Mouse (Mus musculus) CH12.LX (cell line): Measurements from ENCODE around the gene Gm30083. TPM values are rescaled to one million over a fixed set of nuclear protein-coding genes. Genes with fewer than 3 reads are reported as not detected.
A peak's percentile ranks its signal among the peaks of the same experiment; 100 is the strongest.

Experiments
- DNase-seq: peaks from one replicate; pipeline ENCODE4 v3.0.0-alpha.2; 2013; ENCODE audit errors: extremely low read depth
- H3K27ac ChIP-seq: 2 replicates; pipeline ENCODE4 v1.5.1; 2012; ENCODE audit warnings: low read depth, mild to moderate bottlenecking, control low read depth, moderate library complexity; ENCODE audit not compliant: insufficient read depth
- H3K27me3 ChIP-seq: replicated peaks from 2 replicates; pipeline ENCODE3; 2012; ENCODE audit warnings: inconsistent platforms
- H3K36me3 ChIP-seq, 2 experiments: replicated peaks in 1 of 2; 2 replicates each; pipeline versions ENCODE3 to v1.6.1; 2012; ENCODE audit warnings: inconsistent platforms in 1 of 2, low read length in 1 of 2, mild to moderate bottlenecking in 1 of 2, mixed read lengths in 1 of 2, moderate library complexity in 1 of 2; ENCODE audit not compliant: control insufficient read depth in 1 of 2, insufficient read depth in 1 of 2
- H3K4me1 ChIP-seq, 2 experiments: 2 replicates each; pipeline ENCODE4 v1.6.1; 2012; ENCODE audit warnings: inconsistent platforms in 1 of 2, moderate library complexity in 1 of 2; ENCODE audit not compliant: insufficient read depth in 2 of 2, control insufficient read depth in 1 of 2
- H3K4me2 ChIP-seq: 2 replicates; pipeline ENCODE4 v1.6.1; 2012; ENCODE audit warnings: low read depth, mild to moderate bottlenecking, control low read depth; ENCODE audit not compliant: poor library complexity, insufficient read depth, severe bottlenecking
- H3K4me3 ChIP-seq, 3 experiments: fragments of 150-350 bp in 1 of 3; sonication (generic) in 1 of 3; replicated peaks in 1 of 3; 2 replicates each; pipeline versions ENCODE3 to v1.5.1; 2011 to 2012; ENCODE audit warnings: low read depth in 2 of 3, low read length in 2 of 3, mild to moderate bottlenecking in 2 of 3, moderate library complexity in 2 of 3, control low read depth in 1 of 3, improper control_type of control experiment in 1 of 3, inconsistent platforms in 1 of 3, mixed read lengths in 1 of 3; ENCODE audit not compliant: poor library complexity in 1 of 3
- H3K79me2 ChIP-seq: replicated peaks from 2 replicates; pipeline ENCODE4 v1.6.1; 2012; ENCODE audit warnings: mild to moderate bottlenecking, moderate library complexity; ENCODE audit not compliant: control insufficient read depth, poor library complexity, insufficient read depth, severe bottlenecking; ENCODE audit errors: extremely low read depth
- H3K9ac ChIP-seq: 2 replicates; pipeline ENCODE4 v1.6.1; 2012; ENCODE audit warnings: low read depth, mild to moderate bottlenecking, control low read depth, moderate library complexity; ENCODE audit not compliant: insufficient read depth
- H3K9me3 ChIP-seq: replicated peaks from 2 replicates; pipeline ENCODE3; 2012; ENCODE audit warnings: low read length, inconsistent platforms, mixed read lengths
- CHD1 ChIP-seq: IDR thresholded peaks from 2 replicates; pipeline ENCODE4 v1.6.1; 2012; ENCODE audit warnings: low read depth, low read length, improper control_type of control experiment, inconsistent platforms
- CHD2 ChIP-seq: IDR thresholded peaks from 2 replicates; pipeline ENCODE4 v1.6.1; 2011; ENCODE audit warnings: low read length, improper control_type of control experiment
- CTCF ChIP-seq, 2 experiments: IDR thresholded peaks in 1 of 2; conservative IDR thresholded peaks in 1 of 2; 2 replicates each; pipeline ENCODE4 v1.5.1; 2011 to 2012; ENCODE audit warnings: low read depth in 2 of 2, low read length in 2 of 2, improper control_type of control experiment in 1 of 2, inconsistent platforms in 1 of 2, mild to moderate bottlenecking in 1 of 2, moderate library complexity in 1 of 2
- GABPA ChIP-seq: IDR thresholded peaks from 2 replicates; pipeline ENCODE4 v1.6.1; 2012; ENCODE audit warnings: low read depth, low read length, improper control_type of control experiment, inconsistent platforms; ENCODE audit not compliant: insufficient replicate concordance
- HCFC1 ChIP-seq: IDR thresholded peaks from 2 replicates; pipeline ENCODE4 v1.6.1; 2012; ENCODE audit warnings: low read depth, mild to moderate bottlenecking, inconsistent platforms, low read length, improper control_type of control experiment
- JUN ChIP-seq: IDR thresholded peaks from 2 replicates; pipeline ENCODE4 v1.6.1; 2011; ENCODE audit warnings: low read depth, mild to moderate bottlenecking, low read length, improper control_type of control experiment, moderate library complexity; ENCODE audit not compliant: insufficient read depth
- JUND ChIP-seq: conservative IDR thresholded peaks from 2 replicates; pipeline ENCODE4 v1.6.1; 2011; ENCODE audit warnings: low read depth, low read length, improper control_type of control experiment
- MAX ChIP-seq: IDR thresholded peaks from 2 replicates; pipeline ENCODE4 v1.6.1; 2011; ENCODE audit warnings: low read length, improper control_type of control experiment
- NRF1 ChIP-seq: IDR thresholded peaks from 2 replicates; pipeline ENCODE4 v1.6.1; 2014; ENCODE audit warnings: low read depth, mild to moderate bottlenecking, inconsistent platforms, low read length, improper control_type of control experiment, moderate library complexity
- POLR2AphosphoS2 ChIP-seq: IDR thresholded peaks from 2 replicates; pipeline ENCODE4 v1.6.1; 2011; ENCODE audit warnings: low read depth, low read length, improper control_type of control experiment
- RAD21 ChIP-seq: IDR thresholded peaks from 2 replicates; pipeline ENCODE4 v1.6.1; 2011; ENCODE audit warnings: low read depth, mild to moderate bottlenecking, low read length, improper control_type of control experiment, moderate library complexity
- SMC3 ChIP-seq: IDR thresholded peaks from 2 replicates; pipeline ENCODE4 v1.6.1; 2011; ENCODE audit warnings: low read depth, low read length, improper control_type of control experiment
- TBP ChIP-seq: conservative IDR thresholded peaks from 2 replicates; pipeline ENCODE4 v1.6.1; 2011; ENCODE audit warnings: low read depth, low read length, improper control_type of control experiment
- USF2 ChIP-seq: conservative IDR thresholded peaks from 2 replicates; pipeline ENCODE4 v1.6.1; 2011; ENCODE audit warnings: low read depth, low read length, improper control_type of control experiment
- ZC3H11A ChIP-seq: IDR thresholded peaks from 2 replicates; pipeline ENCODE4 v1.6.1; 2012; ENCODE audit warnings: low read depth, mild to moderate bottlenecking, inconsistent platforms, low read length, improper control_type of control experiment
- ZKSCAN1 ChIP-seq: IDR thresholded peaks from 2 replicates; pipeline ENCODE4 v1.6.1; 2012; ENCODE audit warnings: low read depth, inconsistent platforms, low read length, improper control_type of control experiment, borderline replicate concordance
- dilution Hi-C: fragments of 300-500 bp; cut with MboI; formaldehyde crosslinking; loops from 2 replicates; pipeline ENCODE4 v1.14.3; 2020; ENCODE audit warnings: low sequenced_read_pairs; ENCODE audit not compliant: extremely low pct_unique_long_range_greater_than_20kb, extremely low pct_ligation_motif_present
- in situ Hi-C: fragments of 300-500 bp; cut with MboI; formaldehyde crosslinking; loops from 3 replicates; pipeline ENCODE4 v1.14.3; 2019; ENCODE audit warnings: low sequenced_read_pairs, low pct_ligation_motif_present, low pct_unique_long_range_greater_than_20kb, mixed read lengths
- polyA plus RNA-seq: library from polyadenylated mRNA; unstranded; fragments of >175 nt; gene quantifications from 2 replicates; pipeline ENCODE4 v1.2.1, GENCODE M21; 2012; ENCODE audit warnings: low read depth; ENCODE audit not compliant: insufficient read length
- total RNA-seq, 2 experiments: library from RNA; depleted of rRNA; stranded (reverse); fragments of 300-350 nt in 1 of 2; fragments of >200 nt in 1 of 2; gene quantifications; 2 replicates each; pipeline ENCODE4 v1.2.3; 2012 to 2014

The Gm30083 gene
- total and polyA plus RNA-seq, 3 experiments = not detected

DNA sequence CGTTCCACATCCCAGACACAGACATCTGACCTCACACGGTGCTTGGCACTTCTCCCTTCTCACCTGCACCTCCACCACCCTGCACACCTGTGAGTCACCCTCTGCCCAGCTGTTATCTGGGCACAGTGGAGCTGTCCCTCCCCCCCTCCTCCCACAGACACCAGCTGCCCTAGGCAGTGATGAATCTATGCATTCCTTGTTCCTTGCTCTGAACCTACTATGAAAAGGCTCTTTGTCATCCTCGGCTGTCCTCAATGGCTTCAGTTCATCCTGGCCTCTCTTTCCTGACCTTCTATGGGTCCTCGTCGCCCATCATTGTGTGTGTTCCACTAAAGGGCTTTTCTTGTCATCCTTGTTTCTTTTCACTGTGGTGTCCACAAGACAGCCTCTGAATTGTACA, 40.2 kb downstream of the Gm30083 start:
- dilution Hi-C loops = no loop called here
- H3K4me2 ChIP-seq = no peak overlapping the region
- TF ChIP-seq JUND (no peak), ZC3H11A (no peak), USF2 (no peak), HCFC1 (no peak), CHD2 (no peak), POLR2AphosphoS2 (no peak), MAX (no peak), GABPA (no peak), JUN (no peak)
- H3K79me2 ChIP-seq = no peaks in the 10 kb centered on the region
- in situ Hi-C loops = no loop called here
- DNase-seq = no peak
- no peak overlapping the region for H3K27ac ChIP-seq
- H3K36me3 ChIP-seq = no peaks in the 10 kb centered on the region
- H3K4me1 ChIP-seq = peaks cover 0 to 6% of the 10 kb centered on the region in 2 experiments; a peak in 1 of 4 replicates
- H3K27me3 ChIP-seq = peaks cover 5% of the 10 kb centered on the region
- no peaks in the 10 kb centered on the region for H3K9me3 ChIP-seq
- no peak overlapping the region for H3K4me3 ChIP-seq
- H3K9ac ChIP-seq = no peak overlapping the region

DNA sequence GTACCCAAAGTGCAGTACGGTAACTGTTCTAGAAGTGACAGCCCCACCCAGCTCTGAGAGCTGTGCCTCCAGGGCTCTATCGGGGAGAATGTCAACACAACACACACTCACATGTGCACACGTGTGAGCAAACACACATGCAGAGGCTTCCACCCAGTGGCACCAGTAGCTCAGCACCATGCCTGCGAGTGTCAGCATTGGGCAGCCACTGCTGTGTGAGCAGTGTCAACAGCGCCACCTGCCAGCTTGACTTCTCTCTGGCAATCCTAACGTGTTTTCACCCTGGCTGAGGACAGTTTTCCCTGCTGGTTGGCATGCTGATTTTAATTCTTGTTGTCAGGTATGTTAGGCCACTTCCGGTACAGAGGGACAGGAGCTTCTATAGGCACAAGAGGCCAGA, 42.3 kb downstream of the Gm30083 start:
- in situ Hi-C loops = no loop called here

DNA sequence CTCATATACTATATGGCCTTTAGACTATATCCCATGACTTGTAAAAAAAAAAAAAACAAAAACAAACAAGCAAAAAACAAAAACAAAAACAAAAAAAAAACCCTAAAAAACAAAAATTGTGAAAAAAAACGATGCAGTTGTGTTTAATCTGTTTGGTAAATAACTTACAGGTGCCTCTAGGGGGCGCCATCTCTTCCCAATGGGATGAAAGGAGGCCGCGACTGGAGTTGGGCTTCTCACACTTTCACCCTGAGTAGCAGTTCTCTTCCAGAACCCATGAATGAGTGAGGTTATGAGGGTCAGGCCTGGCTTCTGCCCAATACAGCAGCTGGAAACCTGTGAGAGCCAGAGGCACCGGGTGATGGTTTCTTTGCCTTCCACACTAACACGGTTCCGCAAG, 49.3 kb downstream of the Gm30083 start:
- no peak for TF ChIP-seq TBP
- no peak for TF ChIP-seq HCFC1
- TF ChIP-seq CHD1 = no peak
- TF ChIP-seq CTCF (conservative IDR thresholded peaks at IDR 0.05 in 1 of 2, IDR thresholded peaks at IDR 0.05 in 1 of 2; ENCODE audit: low read depth in 2 of 2, low read length in 2 of 2) = peak in 1 of 2 experiments; percentile 34; a peak in 2 of 4 replicates
- TF ChIP-seq JUND = no peak
- TF ChIP-seq ZKSCAN1 = no peak
- in situ Hi-C loops (no loop called here), dilution Hi-C loops (no loop called here)
- Histone ChIP-seq H3K79me2 (no peaks in the 10 kb centered on the region), H3K4me2 (no peak overlapping the region), H3K4me3 (no peak overlapping the region), H3K9ac (no peak overlapping the region), H3K27me3 (no peaks in the 10 kb centered on the region), H3K9me3 (no peaks in the 10 kb centered on the region), H3K4me1 (0 out of 4 replicates have a peak, but pooled peaks cover 0 to 2% of the 10 kb centered on the region in 2 experiments), H3K27ac (no peak overlapping the region), H3K36me3 (no peaks in the 10 kb centered on the region)
- DNase-seq = peak; percentile 11

More for the DNA sequence above, 42.3 kb downstream of the Gm30083 start:
- Histone ChIP-seq H3K79me2 (no peaks in the 10 kb centered on the region), H3K9ac (no peak overlapping the region), H3K4me1 (peaks cover 0 to 6% of the 10 kb centered on the region in 2 experiments; a peak in 1 of 4 replicates)
- TF ChIP-seq SMC3 = peak; percentile 36
- peak; percentile 24 for TF ChIP-seq RAD21
- TF ChIP-seq CTCF (conservative IDR thresholded peaks at IDR 0.05 in 1 of 2, IDR thresholded peaks at IDR 0.05 in 1 of 2; ENCODE audit: low read depth in 2 of 2, low read length in 2 of 2) = peak in 1 of 2 experiments; percentile 68; a peak in 2 of 4 replicates
- TF ChIP-seq NRF1 = no peak
- TF ChIP-seq, all 38 proteins: peak for 3
- dilution Hi-C loops = no loop called here
- Histone ChIP-seq H3K9me3 (no peaks in the 10 kb centered on the region), H3K27me3 (peaks cover 4% of the 10 kb centered on the region), H3K36me3 (no peaks in the 10 kb centered on the region), H3K4me3 (no peak overlapping the region), H3K4me2 (no peak overlapping the region), H3K27ac (no peak overlapping the region)
- DNase-seq = peak; percentile 21
